Mouse (Mus musculus) ES-Bruce4 (cell line): ENCODE data around the gene Cuta.
"Not testable (repeated sequence)": the region's sequence is repeated elsewhere in the genome, so short reads cannot be mapped to it uniquely, and the experiment has no call there.

Source experiments
- CTCF ChIP-seq: IDR thresholded peaks from one replicate; pipeline ENCODE4 v1.8.1; 2011; ENCODE audit warnings: low read depth, low read length
- EP300 ChIP-seq: IDR thresholded peaks from 2 replicates; pipeline ENCODE4 v1.6.1; 2011; ENCODE audit warnings: low read depth, low read length; ENCODE audit not compliant: insufficient read depth
- POLR2A ChIP-seq: IDR thresholded peaks from one replicate; pipeline ENCODE4 v1.8.1; 2011; ENCODE audit warnings: low read length; ENCODE audit not compliant: insufficient read depth

DNA sequence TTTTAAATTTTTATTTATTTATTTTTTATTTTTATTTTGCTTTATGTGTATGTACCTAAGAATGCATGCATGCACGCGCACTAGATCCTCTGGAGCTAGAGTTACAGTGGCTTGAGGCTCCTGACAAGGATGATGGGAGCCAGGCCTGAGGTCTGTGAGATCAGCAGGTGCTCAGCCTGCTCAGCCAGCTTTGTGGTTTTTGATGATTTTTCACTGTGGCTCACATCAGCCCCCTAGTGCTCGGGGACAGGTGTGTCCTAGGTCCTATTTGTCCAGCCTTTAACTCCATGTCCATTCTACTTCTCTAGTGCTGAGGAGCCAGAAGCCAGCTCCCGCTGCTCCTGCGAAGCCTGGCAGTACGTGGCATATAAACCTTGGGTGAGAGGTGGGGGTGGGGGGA, 17.0 kb downstream of the Cuta start:
- not testable (repeated sequence) for TF ChIP-seq EP300, CTCF, POLR2A
